Mouse (Mus musculus): ENCODE measurements at regions not wholly inside any gene's neighbourhood (a gene's known extent, or its start where the extent isn't known, plus 50 kb on each side); places are given as distances from the start of the nearest gene placed in this dataset.

DNA sequence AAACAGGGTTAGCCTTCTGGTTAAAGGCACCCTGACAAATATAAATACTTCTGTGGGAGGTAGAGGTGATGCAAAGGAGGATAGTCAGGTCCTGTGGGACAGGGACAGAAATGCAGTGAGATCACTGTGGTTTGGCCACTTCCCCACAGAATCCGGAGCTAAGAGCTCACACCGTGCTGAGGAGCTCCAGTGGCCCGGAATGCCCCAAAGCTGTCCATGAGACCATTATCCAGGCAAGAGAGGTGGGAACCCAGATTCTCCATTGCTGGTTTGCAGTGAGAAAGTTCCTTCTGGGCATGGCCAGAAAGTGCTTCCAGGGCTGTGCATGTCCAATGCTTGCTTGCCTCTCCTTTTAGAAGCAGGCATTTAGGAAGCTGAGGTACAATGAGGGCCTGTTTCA, 95.8 kb upstream of the Trib2 start:
- ATAC-seq (ENCODE audit: borderline replicate concordance, extremely low read depth, low FRiP score, low TSS enrichment), result no peak
- H3K4me2 ChIP-seq, result no peak overlapping the region
- H3K4me3 ChIP-seq, result no peak overlapping the region
- H3K36me3 ChIP-seq, result no peaks in the 10 kb centered on the region
- no peak overlapping the region for H3K27ac ChIP-seq
- H3K9me3 ChIP-seq, result no peaks in the 10 kb centered on the region
- WGBS, result 88% methylated on average over 3 of the region's 3 CpGs
- H3K4me1 ChIP-seq, result no peaks in the 10 kb centered on the region
- H3K9ac ChIP-seq, result no peak overlapping the region
- no peaks in the 10 kb centered on the region for H3K27me3 ChIP-seq

DNA sequence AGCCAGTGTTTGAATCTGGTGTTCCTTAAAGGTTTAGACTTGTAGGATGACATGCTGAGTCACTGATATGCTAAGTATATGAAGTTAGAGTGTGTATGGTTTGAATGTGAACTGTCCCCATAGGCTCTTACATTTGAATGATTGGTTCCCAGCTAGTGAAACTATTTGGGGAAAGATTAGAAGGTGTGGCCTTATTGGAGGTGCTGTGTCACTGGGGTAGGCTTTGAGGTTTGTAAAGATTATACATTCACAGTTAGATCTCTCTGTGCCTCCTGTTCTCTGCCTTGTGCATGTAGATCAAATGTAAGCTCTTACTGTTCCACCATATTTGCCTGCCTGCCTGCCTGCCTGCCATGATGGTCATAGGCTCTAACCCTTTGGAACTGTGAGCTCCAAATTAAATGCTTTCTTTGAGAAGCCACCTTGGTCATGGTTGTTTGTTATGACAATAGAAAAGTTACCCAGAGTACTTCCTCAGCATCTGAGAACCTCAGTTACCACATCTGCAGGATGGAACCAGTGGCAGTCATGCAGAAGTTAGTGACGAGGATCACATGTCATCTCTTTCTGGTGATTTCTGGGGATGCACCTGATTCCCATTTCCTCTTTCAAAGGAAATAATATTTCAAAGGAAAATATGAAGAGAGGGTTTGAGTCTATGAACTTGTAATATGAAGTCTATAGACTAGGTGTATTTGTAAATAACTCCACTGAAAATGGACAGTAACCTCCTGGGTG, 94.7 kb upstream of the Trib2 start:
- no peak overlapping the region for H3K4me3 ChIP-seq
- no peak overlapping the region for H3K9ac ChIP-seq
- H3K9me3 ChIP-seq, result no peaks in the 10 kb centered on the region
- WGBS, result 74% methylated on average over 1 of the region's 1 CpGs
- ATAC-seq (ENCODE audit: borderline replicate concordance, extremely low read depth, low FRiP score, low TSS enrichment), result no peak
- no peak overlapping the region for H3K27ac ChIP-seq
- H3K27me3 ChIP-seq, result no peaks in the 10 kb centered on the region
- no peaks in the 10 kb centered on the region for H3K4me1 ChIP-seq
- H3K4me2 ChIP-seq, result no peak overlapping the region
- H3K36me3 ChIP-seq, result no peaks in the 10 kb centered on the region

DNA sequence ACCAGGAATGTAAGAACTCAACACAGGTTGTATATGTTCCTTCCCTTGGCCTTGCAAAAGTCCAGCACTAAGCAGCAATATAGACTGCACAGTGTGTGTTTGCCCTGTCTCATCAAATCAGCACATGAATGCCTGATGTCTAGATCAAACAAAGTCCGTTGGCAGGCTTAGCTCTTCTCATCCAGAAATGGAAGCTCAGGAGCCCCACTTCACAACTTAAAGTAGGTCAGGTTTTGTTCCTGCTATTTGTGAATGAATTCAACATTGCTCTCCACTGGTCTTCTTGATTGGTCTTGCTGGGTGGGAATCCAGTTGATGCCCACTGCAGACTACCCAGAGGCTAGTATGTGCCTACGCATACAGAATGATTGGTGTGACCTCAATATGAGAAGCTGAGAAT, 80.8 kb upstream of the Trib2 start:
- Histone ChIP-seq H3K27ac (no peak overlapping the region), H3K9ac (no peak overlapping the region), H3K4me1 (no peaks in the 10 kb centered on the region), H3K4me3 (no peak overlapping the region), H3K4me2 (no peak overlapping the region), H3K9me3 (no peaks in the 10 kb centered on the region), H3K36me3 (no peaks in the 10 kb centered on the region), H3K27me3 (no peaks in the 10 kb centered on the region)
- WGBS, result 78% methylated on average over 2 of the region's 2 CpGs
- ATAC-seq (ENCODE audit: borderline replicate concordance, extremely low read depth, low FRiP score, low TSS enrichment), result no peak

- WGBS, result 56% methylated on average over 3 of the region's 3 CpGs
- no peak for ATAC-seq (ENCODE audit: borderline replicate concordance, extremely low read depth, low FRiP score, low TSS enrichment)
- no peak overlapping the region for H3K4me3 ChIP-seq
Measured at GRCm38 (mm10) chr12:15896511-15896910, 79.8 kb upstream of the Trib2 start.

GRCm38 (mm10) chr12:15895215-15895614, 78.5 kb upstream of the Trib2 start:
- H3K27me3 ChIP-seq, result no peaks in the 10 kb centered on the region
- WGBS, result 39% methylated on average over 2 of the region's 2 CpGs
- no peaks in the 10 kb centered on the region for H3K9me3 ChIP-seq
- no peak overlapping the region for H3K4me3 ChIP-seq
- no peaks in the 10 kb centered on the region for H3K4me1 ChIP-seq
- no peak overlapping the region for H3K4me2 ChIP-seq
- H3K9ac ChIP-seq, result no peak overlapping the region
- no peak for ATAC-seq (ENCODE audit: borderline replicate concordance, extremely low read depth, low FRiP score, low TSS enrichment)
- H3K27ac ChIP-seq, result no peak overlapping the region
- no peaks in the 10 kb centered on the region for H3K36me3 ChIP-seq

More at GRCm38 (mm10) chr12:15896511-15896910, 79.8 kb upstream of the Trib2 start:
- no peak overlapping the region for H3K4me2 ChIP-seq
- H3K27me3 ChIP-seq, result no peaks in the 10 kb centered on the region
- no peak overlapping the region for H3K27ac ChIP-seq
- H3K36me3 ChIP-seq, result no peaks in the 10 kb centered on the region
- no peaks in the 10 kb centered on the region for H3K9me3 ChIP-seq
- no peak overlapping the region for H3K9ac ChIP-seq
- H3K4me1 ChIP-seq, result no peaks in the 10 kb centered on the region

GRCm38 (mm10) chr12:15890591-15890990, 73.9 kb upstream of the Trib2 start:
- H3K4me3 ChIP-seq, result no peak overlapping the region
- 46% methylated on average over 1 of the region's 1 CpGs for WGBS
- H3K27me3 ChIP-seq, result no peaks in the 10 kb centered on the region

DNA sequence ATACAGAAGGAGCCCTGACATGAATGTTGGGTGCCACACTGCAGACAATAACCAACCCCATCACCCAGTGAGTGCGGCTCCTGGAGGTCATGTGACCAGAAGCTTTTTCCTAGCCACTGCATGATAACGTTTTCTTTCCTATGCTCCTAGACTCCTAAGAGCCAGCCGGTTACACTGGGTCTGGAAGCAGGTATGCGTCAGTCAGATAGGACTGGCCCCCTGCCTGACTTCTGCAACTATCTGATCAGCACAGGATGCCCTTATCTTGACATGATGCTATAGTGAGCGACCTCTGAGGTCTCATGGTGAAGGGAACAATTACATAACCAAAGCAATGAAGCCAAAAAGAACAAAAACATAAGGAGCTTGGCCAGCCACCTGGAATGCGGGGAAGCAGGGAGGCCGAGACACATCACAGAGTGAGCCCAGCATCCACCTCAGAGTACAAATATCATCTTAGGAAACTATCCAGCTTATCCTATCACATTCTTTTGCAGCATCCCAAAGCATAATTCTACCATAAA, 63.2 kb upstream of the Trib2 start:
- ATAC-seq (ENCODE audit: borderline replicate concordance, extremely low read depth, low FRiP score, low TSS enrichment), result no peak
- no peaks in the 10 kb centered on the region for H3K27me3 ChIP-seq
- whole genome bisulfite sequencing, result 71% methylated on average over 7 of the region's 7 CpGs

More at GRCm38 (mm10) chr12:15890591-15890990, 73.9 kb upstream of the Trib2 start:
- no peaks in the 10 kb centered on the region for H3K36me3 ChIP-seq
- no peak overlapping the region for H3K4me2 ChIP-seq
- H3K4me1 ChIP-seq, result no peaks in the 10 kb centered on the region
- no peak for ATAC-seq (ENCODE audit: borderline replicate concordance, extremely low read depth, low FRiP score, low TSS enrichment)
- no peak overlapping the region for H3K9ac ChIP-seq
- no peak overlapping the region for H3K27ac ChIP-seq
- no peaks in the 10 kb centered on the region for H3K9me3 ChIP-seq

More for the DNA sequence above, 63.2 kb upstream of the Trib2 start:
- H3K9ac ChIP-seq, result no peak overlapping the region
- H3K9me3 ChIP-seq, result no peaks in the 10 kb centered on the region
- H3K4me2 ChIP-seq, result no peak overlapping the region
- no peak overlapping the region for H3K4me3 ChIP-seq
- H3K36me3 ChIP-seq, result no peaks in the 10 kb centered on the region
- no peaks in the 10 kb centered on the region for H3K4me1 ChIP-seq
- no peak overlapping the region for H3K27ac ChIP-seq
